8 mouse cellular contexts compared by ENCODE assay signal in genomic region chr16:4016786-4017185, GRCm38 (mm10). TPM values are rescaled to one million over a fixed set of nuclear protein-coding genes. Genes with fewer than 3 reads are reported as not detected.
DNase-seq lines count a peak whose midpoint lies in the region; TF ChIP-seq lines count a peak whose summit lies in the region.
"Not testable (repeated sequence)": the region's sequence is repeated elsewhere in the genome, so short reads cannot be mapped to it uniquely, and the experiment has no call there.
"Had no signal": no experiment of that assay in that cellular context is flagged by ENCODE, and none has a peak within 500 bp of the region (broad histone marks: within the 10 kb centered on the region; RNA-seq: fewer than 3 reads in every experiment).

No protein-coding gene starts in this region.

- not testable (repeated sequence) for H3K4me3 ChIP-seq in E14TG2a.4 (replicated peaks; ENCODE audit: low read length)
- peak overlapping the region; percentile 50 for H3K4me3 ChIP-seq in megakaryocyte, embryonic 14.5 days (replicated peaks)

- TF ChIP-seq CTCF in E14TG2a.4 (conservative IDR thresholded peaks at IDR 0.05; ENCODE audit: low read length) = 0 out of 2 replicates have a peak, but pooled peaks have one; percentile 12

- H3K36me3 ChIP-seq in E14TG2a.4 (ENCODE audit: insufficient read depth, low read length); megakaryocyte, embryonic 14.5 days (replicated peaks; ENCODE audit: low read length): not testable (repeated sequence)

- not testable (repeated sequence) for H3K27me3 ChIP-seq in E14TG2a.4 (ENCODE audit: insufficient read depth, low read length); megakaryocyte, embryonic 14.5 days (replicated peaks)

- peaks cover 34% of the 10 kb centered on the region for H3K4me1 ChIP-seq in E14TG2a.4 (replicated peaks; ENCODE audit: low read depth, low read length)
- not testable (repeated sequence) for H3K4me1 ChIP-seq in megakaryocyte, embryonic 14.5 days

- H3K9me3 ChIP-seq in E14TG2a.4 (ENCODE audit: low read length) = peaks cover 20% of the 10 kb centered on the region
- H3K9me3 ChIP-seq in megakaryocyte, embryonic 14.5 days = peaks cover 23% of the 10 kb centered on the region

- DNase-seq in ES-CJ7 (ENCODE audit: low read depth, low spot score) = peak; percentile 48
- peak; percentile 45 for DNase-seq in NIH3T3 (ENCODE audit: low read depth)
- DNase-seq in R1 (ENCODE audit: low read depth, low spot score) = peak; percentile 71
- peak; percentile 62 for DNase-seq in ZHBTc4 (ENCODE audit: low read depth, low spot score)

RNA-seq across cellular contexts. Expression of gene Slx4, which starts 13.2 kb away (rescaled TPM):
- polyA plus RNA-seq in megakaryocyte, embryonic 14.5 days (2012; ENCODE audit: insufficient read depth, low replicate concordance) = 15.6 and 19.8 TPM in 2 replicates

RNA-seq across cellular contexts. Expression of gene Dnase1, which starts 20.0 kb away (rescaled TPM):
- polyA plus RNA-seq in megakaryocyte, embryonic 14.5 days (2012; ENCODE audit: insufficient read depth, low replicate concordance) = not detected in 2 replicates
- polyA plus RNA-seq: adrenal gland, adult 2 months; G1E had no signal

RNA-seq across cellular contexts. Expression of gene Nlrc3, which starts 40.4 kb away (rescaled TPM):
- polyA plus RNA-seq in megakaryocyte, embryonic 14.5 days (2012; ENCODE audit: insufficient read depth, low replicate concordance) = 0.31 TPM in 1 of 2 replicates, not detected in the other
- polyA plus RNA-seq: G1E had no signal
